Mouse (Mus musculus) bone marrow macrophage, adult 2 months (primary cell): ENCODE data around the gene Vcan.

Source experiments
- CTCF ChIP-seq: IDR thresholded peaks from 2 replicates; pipeline ENCODE4 v1.5.1; 2012; ENCODE audit warnings: low read depth, mild to moderate bottlenecking, low read length, moderate library complexity
- POLR2A ChIP-seq: IDR thresholded peaks from 2 replicates; pipeline ENCODE4 v1.6.1; 2012; ENCODE audit warnings: mild to moderate bottlenecking, low read depth, low read length, borderline replicate concordance

- TF ChIP-seq CTCF (no peak), POLR2A (no peak)
Observed at GRCm38 (mm10) chr13:89743201-89743600, 892 bp upstream of the Vcan start.
